Mouse (Mus musculus): Measurements from ENCODE around the gene Sec16b.

- no peak for TF ChIP-seq EP300 (IDR thresholded peaks at IDR 0.05; ENCODE audit: low read depth)
- no peak for TF ChIP-seq CTCF (IDR thresholded peaks at IDR 0.05; ENCODE audit: low read depth)
Measured at GRCm38 (mm10) chr1:157481666-157482065, 24.9 kb upstream of the Sec16b start.
